Mouse (Mus musculus) forebrain, embryonic 13.5 days (tissue): ENCODE measurements at regions not wholly inside any gene's neighbourhood (a gene's known extent, or its start where the extent isn't known, plus 50 kb on each side); places are given as distances from the start of the nearest gene placed in this dataset.
"Not testable (repeated sequence)": the region's sequence is repeated elsewhere in the genome, so short reads cannot be mapped to it uniquely, and the experiment has no call there.

Experiments used
- ATAC-seq: fragments of 200-750 bp; cut with Nextera tagmentation; 2 replicates; pipeline ENCODE4 v1.8.0; 2017
- H3K27ac ChIP-seq: fragments of 300-500 bp; sonication (generic); 2 replicates; pipeline ENCODE4 v1.5.1; 2015; ENCODE audit warnings: inconsistent platforms, mild to moderate bottlenecking, moderate library complexity
- H3K27me3 ChIP-seq: fragments of 300-500 bp; sonication (generic); 2 replicates; pipeline ENCODE4 v1.6.1; 2015; ENCODE audit warnings: mild to moderate bottlenecking, inconsistent platforms
- H3K36me3 ChIP-seq: fragments of 300-500 bp; sonication (generic); 2 replicates; pipeline ENCODE4 v1.6.1; 2015; ENCODE audit warnings: mild to moderate bottlenecking, inconsistent platforms; ENCODE audit not compliant: poor library complexity, severe bottlenecking
- H3K4me1 ChIP-seq: fragments of 300-500 bp; sonication (generic); 2 replicates; pipeline ENCODE4 v1.6.1; 2015; ENCODE audit warnings: inconsistent platforms
- H3K4me2 ChIP-seq: fragments of 300-500 bp; sonication (generic); 2 replicates; pipeline ENCODE4 v1.6.1; 2015; ENCODE audit warnings: inconsistent platforms, mild to moderate bottlenecking, moderate library complexity
- H3K4me3 ChIP-seq: fragments of 300-500 bp; sonication (generic); 2 replicates; pipeline ENCODE4 v1.5.1; 2015; ENCODE audit warnings: mild to moderate bottlenecking, inconsistent platforms
- H3K9ac ChIP-seq: fragments of 300-500 bp; sonication (generic); 2 replicates; pipeline ENCODE4 v1.6.1; 2015; ENCODE audit warnings: mild to moderate bottlenecking, inconsistent platforms
- H3K9me3 ChIP-seq: fragments of 300-500 bp; sonication (generic); replicated peaks from 2 replicates; pipeline ENCODE4 v1.6.1; 2016; ENCODE audit warnings: inconsistent platforms
- WGBS: fragments of 180-500 bp; shearing (Covaris S2); methylation state at CpG from one replicate; pipeline ENCODE4 v1.1.7; 2015; 5-methylcytosine and 5-hydroxymethylcytosine counted together

GRCm38 (mm10) chr12:18327136-18327535, 187.2 kb upstream of the 5730507C01Rik start:
- H3K4me2 ChIP-seq, H3K27me3 ChIP-seq, ATAC-seq, H3K9ac ChIP-seq, H3K36me3 ChIP-seq, H3K27ac ChIP-seq, H3K4me3 ChIP-seq, H3K4me1 ChIP-seq: not testable (repeated sequence)
- H3K9me3 ChIP-seq = peaks cover 60% of the 10 kb centered on the region
- WGBS = 81% methylated on average over 2 of the region's 2 CpGs

GRCm38 (mm10) chr12:18346692-18347091, 167.6 kb upstream of the 5730507C01Rik start:
- 46% methylated on average over 1 of the region's 1 CpGs for WGBS
- not testable (repeated sequence) for H3K4me3 ChIP-seq, H3K9ac ChIP-seq, H3K4me1 ChIP-seq, H3K4me2 ChIP-seq, H3K36me3 ChIP-seq, H3K27ac ChIP-seq, H3K27me3 ChIP-seq, ATAC-seq
- H3K9me3 ChIP-seq = peaks cover 32% of the 10 kb centered on the region

- no CpG with 5 or more reads among the region's 1 CpGs for WGBS
- H3K27ac ChIP-seq, H3K4me3 ChIP-seq, H3K9ac ChIP-seq, H3K27me3 ChIP-seq, H3K4me2 ChIP-seq, H3K4me1 ChIP-seq, ATAC-seq, H3K36me3 ChIP-seq: not testable (repeated sequence)
- H3K9me3 ChIP-seq = peaks cover 32% of the 10 kb centered on the region
Measured at GRCm38 (mm10) chr12:18347122-18347521, 167.2 kb upstream of the 5730507C01Rik start.

GRCm38 (mm10) chr12:18387257-18387656, 127.1 kb upstream of the 5730507C01Rik start:
- no peak for ATAC-seq
- H3K4me2 ChIP-seq = no peak overlapping the region
- H3K4me1 ChIP-seq = no peaks in the 10 kb centered on the region
- peaks cover 60% of the 10 kb centered on the region for H3K9me3 ChIP-seq
- no peak overlapping the region for H3K27ac ChIP-seq
- H3K9ac ChIP-seq = no peak overlapping the region
- H3K4me3 ChIP-seq = no peak overlapping the region
- H3K36me3 ChIP-seq = 0 out of 2 replicates have a peak, but pooled peaks cover 3% of the 10 kb centered on the region
- WGBS = 16% methylated on average over 28 of the region's 41 CpGs
- H3K27me3 ChIP-seq = no peaks in the 10 kb centered on the region

GRCm38 (mm10) chr12:18387821-18388220, 126.5 kb upstream of the 5730507C01Rik start:
- Histone ChIP-seq H3K4me3 (no peak overlapping the region), H3K9me3 (peaks cover 61% of the 10 kb centered on the region), H3K27ac (no peak overlapping the region), H3K27me3 (no peaks in the 10 kb centered on the region), H3K36me3 (0 out of 2 replicates have a peak, but pooled peaks cover 3% of the 10 kb centered on the region), H3K4me2 (no peak overlapping the region), H3K4me1 (no peaks in the 10 kb centered on the region), H3K9ac (no peak overlapping the region)
- ATAC-seq = no peak
- WGBS = 27% methylated on average over 28 of the region's 28 CpGs
